Mouse (Mus musculus): ENCODE data around the gene Ins2. TPM values are rescaled to one million over a fixed set of nuclear protein-coding genes. Genes with fewer than 3 reads are reported as not detected.
A peak's percentile ranks its signal among the peaks of the same experiment; 100 is the strongest.

Ins2 gene
- polyA plus RNA-seq, 1 experiment from 2014 or later, result 1.4 TPM

DNA sequence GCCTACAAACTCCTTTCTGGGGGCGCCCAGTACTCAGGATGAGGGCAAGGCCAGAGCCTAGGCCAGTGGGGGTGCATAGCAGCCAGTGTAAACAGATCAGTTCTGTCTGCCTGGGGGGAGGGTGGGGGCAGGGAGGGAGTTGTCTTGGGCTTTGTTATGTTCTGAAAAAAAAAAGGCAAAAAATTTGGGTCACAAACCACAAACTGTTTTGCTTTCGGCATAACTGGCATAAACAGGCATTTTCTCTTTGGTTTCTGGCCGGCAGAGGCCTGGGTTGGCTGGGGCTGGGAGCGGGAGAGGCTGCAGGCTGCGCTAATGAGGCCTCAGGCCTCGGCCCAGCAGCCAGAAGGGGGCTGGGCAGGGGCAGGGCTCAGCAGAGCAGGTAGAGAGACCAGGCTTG lies 96.5 kb downstream of the Ins2 start:
- no peak overlapping the region for H3K27ac ChIP-seq (ENCODE audit: low read length)
- H3K9me3 ChIP-seq (replicated peaks; ENCODE audit: control insufficient read depth, low read length, poor library complexity, severe bottlenecking), result no peaks in the 10 kb centered on the region
- WGBS, result 33% methylated on average over 6 of the region's 6 CpGs
- no peak overlapping the region for H3K9ac ChIP-seq (ENCODE audit: low read depth, low read length)
- no peaks in the 10 kb centered on the region for H3K4me1 ChIP-seq (ENCODE audit: control insufficient read depth, insufficient read depth, low read length)
- peaks cover under 1% of the 10 kb centered on the region; the same call in 1 of the 2 replicates for H3K27me3 ChIP-seq (ENCODE audit: control insufficient read depth, insufficient read depth, low read depth, low read length)
- H3K4me3 ChIP-seq (ENCODE audit: low read depth, low read length), result no peak overlapping the region
- H3K4me2 ChIP-seq (ENCODE audit: low read length), result no peak overlapping the region
- no peaks in the 10 kb centered on the region for H3K36me3 ChIP-seq (ENCODE audit: control insufficient read depth, insufficient read depth, low read length)
- ATAC-seq, result no peak

DNA sequence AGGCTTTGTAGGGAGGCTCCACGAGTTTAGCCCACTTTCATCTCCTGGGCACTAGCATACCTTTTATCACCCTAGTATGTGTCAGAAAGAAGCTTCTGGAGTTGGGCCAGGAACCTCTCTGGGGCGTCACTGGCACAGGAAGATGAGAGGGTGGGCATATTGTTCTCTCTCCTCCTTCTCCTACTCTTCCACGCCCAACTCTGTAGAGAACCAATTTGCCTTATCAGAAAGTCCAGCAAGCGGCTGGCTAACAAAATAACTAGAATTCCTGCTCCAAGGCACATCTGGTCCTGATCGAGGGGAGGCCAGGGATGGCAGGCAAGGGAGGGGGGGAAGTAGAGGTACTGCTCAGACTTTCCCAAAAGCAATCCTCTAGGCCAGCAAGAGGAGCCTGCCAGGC lies 98.1 kb downstream of the Ins2 start:
- Histone ChIP-seq H3K4me3 (ENCODE audit: low read depth, low read length) (no peak overlapping the region), H3K27ac (ENCODE audit: low read length) (no peak overlapping the region), H3K36me3 (ENCODE audit: control insufficient read depth, insufficient read depth, low read length) (no peaks in the 10 kb centered on the region), H3K27me3 (ENCODE audit: control insufficient read depth, insufficient read depth, low read depth, low read length) (no peaks in the 10 kb centered on the region), H3K4me1 (ENCODE audit: control insufficient read depth, insufficient read depth, low read length) (no peaks in the 10 kb centered on the region), H3K4me2 (ENCODE audit: low read length) (no peak overlapping the region), H3K9ac (ENCODE audit: low read depth, low read length) (no peak overlapping the region), H3K9me3 (replicated peaks; ENCODE audit: control insufficient read depth, low read length, poor library complexity, severe bottlenecking) (no peaks in the 10 kb centered on the region)
- 58% methylated on average over 5 of the region's 5 CpGs for WGBS
- no peak for ATAC-seq

GRCm38 (mm10) chr7:142636178-142636577 lies 107.0 kb downstream of the Ins2 start:
- Histone ChIP-seq H3K4me1 (ENCODE audit: control insufficient read depth, insufficient read depth, low read length) (no peaks in the 10 kb centered on the region), H3K4me2 (ENCODE audit: low read length) (no peak overlapping the region), H3K4me3 (ENCODE audit: low read depth, low read length) (no peak overlapping the region), H3K27me3 (ENCODE audit: control insufficient read depth, insufficient read depth, low read depth, low read length) (no peaks in the 10 kb centered on the region), H3K9me3 (replicated peaks; ENCODE audit: control insufficient read depth, low read length, poor library complexity, severe bottlenecking) (no peaks in the 10 kb centered on the region), H3K36me3 (ENCODE audit: control insufficient read depth, insufficient read depth, low read length) (no peaks in the 10 kb centered on the region), H3K9ac (ENCODE audit: low read depth, low read length) (no peak overlapping the region), H3K27ac (ENCODE audit: low read length) (no peak overlapping the region)
- no peak for ATAC-seq

- H3K4me1 ChIP-seq (ENCODE audit: control insufficient read depth, insufficient read depth, low read length), result no peaks in the 10 kb centered on the region
- no peak overlapping the region for H3K4me2 ChIP-seq (ENCODE audit: low read length)
- 85% methylated on average over 10 of the region's 10 CpGs for WGBS
- H3K36me3 ChIP-seq (ENCODE audit: control insufficient read depth, insufficient read depth, low read length), result no peaks in the 10 kb centered on the region
- no peak overlapping the region for H3K4me3 ChIP-seq (ENCODE audit: low read depth, low read length)
- no peaks in the 10 kb centered on the region for H3K27me3 ChIP-seq (ENCODE audit: control insufficient read depth, insufficient read depth, low read depth, low read length)
- H3K9ac ChIP-seq (ENCODE audit: low read depth, low read length), result no peak overlapping the region
- no peak for ATAC-seq
- H3K9me3 ChIP-seq (replicated peaks; ENCODE audit: control insufficient read depth, low read length, poor library complexity, severe bottlenecking), result no peaks in the 10 kb centered on the region
- no peak overlapping the region for H3K27ac ChIP-seq (ENCODE audit: low read length)
Observed at GRCm38 (mm10) chr7:142630691-142631090, 112.5 kb downstream of the Ins2 start.

DNA sequence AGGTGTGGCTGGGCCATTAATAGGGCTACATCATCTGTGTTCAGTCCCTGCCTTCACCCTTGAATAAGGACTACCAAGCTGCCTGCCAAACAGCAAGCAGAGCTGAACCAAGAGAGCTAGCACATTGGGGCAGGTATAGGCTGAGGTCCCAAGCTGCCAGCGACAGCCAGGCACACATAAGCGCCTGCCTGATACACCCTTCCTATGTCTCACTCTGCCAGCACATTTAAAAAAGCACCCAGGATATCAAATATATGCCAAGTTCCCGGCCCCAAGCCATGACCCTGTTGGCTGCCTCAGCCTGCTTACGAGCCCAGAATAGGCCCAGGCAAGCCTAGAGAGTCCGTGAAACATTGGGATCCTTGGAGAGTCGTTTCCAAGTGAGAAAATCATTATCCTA lies 113.4 kb downstream of the Ins2 start:
- ATAC-seq, result no peak
- Histone ChIP-seq H3K4me2 (ENCODE audit: low read length) (no peak overlapping the region), H3K4me3 (ENCODE audit: low read depth, low read length) (no peak overlapping the region), H3K27me3 (ENCODE audit: control insufficient read depth, insufficient read depth, low read depth, low read length) (no peaks in the 10 kb centered on the region), H3K4me1 (ENCODE audit: control insufficient read depth, insufficient read depth, low read length) (no peaks in the 10 kb centered on the region), H3K9me3 (replicated peaks; ENCODE audit: control insufficient read depth, low read length, poor library complexity, severe bottlenecking) (no peaks in the 10 kb centered on the region), H3K36me3 (ENCODE audit: control insufficient read depth, insufficient read depth, low read length) (no peaks in the 10 kb centered on the region), H3K27ac (ENCODE audit: low read length) (no peak overlapping the region), H3K9ac (ENCODE audit: low read depth, low read length) (no peak overlapping the region)
- WGBS, result 82% methylated on average over 6 of the region's 6 CpGs

MicroRNAs within 50 kb of the gene (microRNA counts, 519-probe panel; counts per million panel counts)
- microRNA mmu-miR-483, result 1,605 counts per million, percentile 31 among the panel's probes with 10 or more counts

Small RNA genes lying within 50 kb of the gene (microRNA-seq; reads per million reads assigned to microRNA genes)
- gene Mir483, result 95.0 reads per million, percentile 54 among the genes with 10 or more reads in this experiment

Other genes with a start within 250 kb of the Ins2 start
- 0.91 and 1.6 TPM in 2 replicates for gene Tnnt3, start 244.5 kb downstream of the Ins2 start, polyA plus RNA-seq (2015; fragmentation: Nextera tagmentation; extraction: Ambion mirVana)
- 15.6 and 18.6 TPM in 2 replicates for gene Mrpl23, start 210.7 kb downstream of the Ins2 start, polyA plus RNA-seq (2015; fragmentation: Nextera tagmentation; extraction: Ambion mirVana)
- 88.2 and 90.7 TPM in 2 replicates for gene Igf2, start 76.6 kb downstream of the Ins2 start, polyA plus RNA-seq (2015; fragmentation: Nextera tagmentation; extraction: Ambion mirVana)
- not detected in 2 replicates for gene Gm49394, start 73.4 kb downstream of the Ins2 start, polyA plus RNA-seq (2015; fragmentation: Nextera tagmentation; extraction: Ambion mirVana)
- 17.8 and 28.7 TPM in 2 replicates for gene Th, start 187.7 kb upstream of the Ins2 start, polyA plus RNA-seq (2015; fragmentation: Nextera tagmentation; extraction: Ambion mirVana)
- 0.39 and 0.55 TPM in 2 replicates for gene Ascl2, start 225.9 kb upstream of the Ins2 start, polyA plus RNA-seq (2015; fragmentation: Nextera tagmentation; extraction: Ambion mirVana)